Mouse (Mus musculus): Measurements from ENCODE around the gene L2hgdh. TPM values are rescaled to one million over a fixed set of nuclear protein-coding genes. Genes with fewer than 3 reads are reported as not detected.
"Not testable (repeated sequence)": the region's sequence is repeated elsewhere in the genome, so short reads cannot be mapped to it uniquely, and the experiment has no call there.

Gene L2hgdh
- total RNA-seq, 2 experiments from 2014 or later = 30.0 to 30.2 TPM

DNA sequence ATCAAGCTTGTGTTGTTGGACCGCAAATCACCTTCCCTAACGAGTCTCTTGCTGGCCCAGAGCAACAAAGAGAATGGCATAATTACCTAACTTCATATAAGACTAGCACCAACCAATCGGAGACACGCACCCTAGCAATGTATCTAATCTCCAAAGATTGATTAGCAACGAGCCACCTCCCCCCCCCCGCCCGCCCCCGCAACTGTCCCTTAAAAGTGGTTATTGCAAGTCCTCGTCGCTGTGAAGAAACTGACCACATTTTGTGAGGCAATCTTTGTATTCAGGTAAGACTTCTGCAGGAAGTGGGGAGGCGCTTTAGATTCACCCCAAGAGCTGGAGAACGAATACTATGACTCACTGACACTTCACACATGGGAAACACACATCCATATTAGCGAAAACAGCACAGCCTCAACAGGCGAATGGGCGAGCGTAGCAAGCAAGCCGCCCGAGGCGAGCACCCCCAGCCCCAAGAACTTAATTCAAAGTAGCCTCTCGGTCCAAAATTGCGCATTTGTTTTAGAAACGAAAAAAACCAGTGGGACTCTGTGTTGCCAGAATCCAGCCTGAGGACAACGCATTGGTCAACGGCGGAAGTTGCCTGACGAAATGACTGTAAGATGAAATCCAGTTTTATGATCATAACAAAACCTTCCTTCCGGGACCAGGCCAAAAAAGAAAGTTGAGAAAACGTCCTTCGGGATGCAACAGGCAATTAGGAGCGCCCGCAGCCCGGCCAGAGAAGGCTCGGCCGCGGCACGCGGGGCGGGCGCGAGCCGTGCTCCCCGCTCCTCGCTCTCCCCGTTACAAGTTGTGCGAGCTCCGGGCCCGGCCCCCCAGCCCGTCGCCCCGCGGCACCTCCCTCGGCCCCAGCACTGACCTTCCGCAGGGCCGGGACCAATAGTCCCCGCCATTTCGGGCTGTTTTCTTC lies 43.8 kb downstream of the L2hgdh start:
- DNase-seq = peak; percentile 57 to 62
- intact Hi-C loops (cut with DNase I) = loop anchor here (2.0 to 5.0 kb wide), 2 partner anchors 30 to 309 kb away; partner anchors contain the start of genes Arf6 and Gm9887

DNA sequence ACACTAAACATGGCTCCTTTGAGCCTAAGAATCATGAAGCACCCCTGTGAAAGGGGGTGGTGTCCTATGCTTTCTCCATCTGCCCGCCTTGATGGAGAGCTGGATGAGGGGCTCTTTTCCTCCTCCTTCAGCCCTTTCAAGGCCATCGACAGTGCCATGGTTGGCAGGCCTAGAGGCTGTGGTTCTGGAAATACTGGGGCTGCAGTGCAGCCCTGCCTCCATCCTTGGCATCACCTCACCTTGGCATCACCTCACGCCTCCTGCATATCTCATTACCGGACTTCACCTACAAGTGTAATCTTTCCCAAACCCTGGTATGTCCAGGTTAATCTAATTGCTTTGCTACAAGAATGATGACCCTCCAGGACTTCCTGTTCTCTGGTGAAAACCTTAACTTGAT lies 48.5 kb downstream of the L2hgdh start:
- intact Hi-C loops (cut with DNase I) = no loop called here

DNA sequence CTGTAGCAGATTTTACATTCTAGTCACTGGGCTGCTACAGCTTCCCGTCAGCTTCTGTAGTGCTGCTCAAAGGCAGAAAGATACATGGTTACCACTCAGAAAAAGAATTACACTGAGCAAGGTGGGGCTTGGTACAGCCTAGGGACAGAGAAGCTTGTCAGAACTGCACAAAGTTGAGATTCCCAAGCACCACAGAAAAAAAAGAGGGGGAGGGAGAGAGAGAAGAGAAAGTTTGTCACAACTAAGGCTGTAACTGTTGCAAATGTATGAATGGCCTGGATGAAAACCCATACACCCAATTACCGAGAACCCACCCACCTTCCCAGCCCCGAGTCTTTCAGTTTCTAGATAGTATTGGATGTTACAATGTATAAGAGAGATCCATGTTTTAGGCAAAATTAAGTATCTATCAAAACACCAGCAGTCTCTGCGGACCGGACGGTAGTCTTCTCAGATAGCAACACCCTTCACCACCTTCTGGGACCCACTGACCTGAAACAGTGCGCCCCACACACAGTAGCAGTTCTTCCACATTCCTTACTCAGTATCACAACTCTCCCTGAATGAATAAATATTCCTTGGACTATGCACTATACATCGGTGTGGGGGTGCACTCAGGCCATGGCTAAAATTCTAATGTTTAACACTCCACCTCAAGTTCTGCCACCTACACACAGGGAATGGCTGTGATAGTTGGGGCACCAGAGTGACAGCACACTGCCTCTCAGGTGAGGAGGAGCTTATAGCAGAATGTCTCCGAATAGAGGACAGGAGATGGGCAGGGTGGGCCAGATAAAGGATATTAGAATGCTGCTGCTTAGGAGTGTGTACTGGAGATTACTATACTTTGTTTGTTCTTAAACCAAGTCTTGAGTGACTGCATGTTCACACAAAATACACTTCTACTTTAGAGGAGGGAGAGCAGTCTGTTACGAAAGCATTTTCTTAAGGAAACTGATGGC lies 49.8 kb downstream of the L2hgdh start:
- no peak for DNase-seq
- intact Hi-C loops (cut with DNase I) = no loop called here

More for the DNA sequence above, 48.5 kb downstream of the L2hgdh start:
- DNase-seq = no peak

DNA sequence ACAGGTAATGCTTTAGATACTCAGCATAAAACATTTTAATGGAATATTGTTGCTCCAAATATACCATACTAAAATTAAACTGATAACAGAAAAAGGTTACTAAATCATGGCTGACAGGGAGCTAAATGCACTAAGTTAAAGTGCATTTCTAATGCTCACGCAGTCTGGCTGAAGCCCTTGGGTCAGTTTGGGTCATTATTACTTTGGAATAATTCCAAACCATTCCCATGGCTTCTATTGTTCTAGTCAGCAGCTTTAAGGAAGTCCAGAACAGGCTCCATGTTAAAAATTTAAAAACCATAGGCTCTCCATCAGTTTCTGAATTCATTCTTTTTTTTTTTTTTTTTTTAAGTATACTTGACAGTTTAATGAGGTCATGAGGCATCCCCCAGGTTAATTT lies 50.5 kb downstream of the L2hgdh start:
- intact Hi-C loops (cut with DNase I) = no loop called here

DNA sequence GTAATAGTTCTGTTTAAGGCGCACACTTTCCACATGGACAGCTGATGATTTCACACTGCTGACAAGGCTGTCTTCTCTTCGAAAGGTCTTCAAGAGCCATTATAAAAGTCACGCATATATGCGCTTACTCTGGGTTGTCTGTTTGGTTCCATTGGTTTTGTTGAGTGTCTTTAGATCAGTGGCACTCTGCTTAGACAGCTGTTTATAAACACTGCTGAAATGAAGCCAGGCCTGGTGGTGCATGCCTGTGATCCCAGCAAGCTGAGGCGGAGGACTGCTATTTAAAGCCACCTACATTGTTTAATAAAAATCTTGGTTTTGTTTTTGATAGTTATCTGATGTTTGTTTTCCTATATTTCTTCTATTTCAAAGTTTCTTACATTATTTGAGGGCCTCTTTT lies 58.0 kb downstream of the L2hgdh start:
- intact Hi-C loops (cut with DNase I) = no loop called here
- no peak for DNase-seq

More for the DNA sequence above, 50.5 kb downstream of the L2hgdh start:
- DNase-seq = no peak

DNA sequence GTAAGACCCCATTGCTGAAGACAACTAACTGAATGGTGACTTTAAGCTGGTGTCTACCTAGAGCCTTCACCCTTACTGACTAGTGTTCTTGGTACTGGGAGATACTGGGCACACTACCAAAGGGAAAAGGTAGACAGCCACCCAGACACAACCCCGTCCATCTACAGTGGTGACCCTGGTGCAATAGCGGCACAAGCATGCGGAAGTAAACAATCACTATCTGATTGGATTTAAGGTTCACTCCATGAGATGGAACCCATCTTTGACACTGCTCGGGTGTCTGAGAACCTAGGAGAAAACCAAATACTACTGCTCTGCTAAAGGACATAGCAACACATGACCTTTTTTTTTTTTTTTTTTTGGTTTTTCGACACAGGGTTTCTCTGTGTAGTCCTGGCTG lies 63.0 kb downstream of the L2hgdh start:
- DNase-seq = no peak
- intact Hi-C loops (cut with DNase I) = no loop called here

DNA sequence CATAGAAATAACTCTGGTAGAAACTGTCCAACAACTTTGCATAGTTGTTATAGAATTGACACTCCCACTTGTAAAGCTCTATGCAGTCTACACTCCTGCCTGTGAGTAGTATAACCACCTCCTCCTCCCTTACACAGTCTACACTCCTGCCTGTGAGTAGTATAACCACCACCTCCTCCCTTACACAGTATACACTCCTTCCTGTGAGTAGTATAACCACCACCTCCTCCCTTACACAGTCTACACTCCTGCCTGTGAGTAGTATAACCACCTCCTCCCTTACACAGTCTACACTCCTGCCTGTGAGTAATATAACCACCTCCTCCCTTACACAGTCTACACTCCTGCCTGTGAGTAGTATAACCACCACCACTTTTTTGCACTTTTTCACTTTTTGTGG lies 70.7 kb downstream of the L2hgdh start:
- DNase-seq; intact Hi-C loops (cut with DNase I): not testable (repeated sequence)

DNA sequence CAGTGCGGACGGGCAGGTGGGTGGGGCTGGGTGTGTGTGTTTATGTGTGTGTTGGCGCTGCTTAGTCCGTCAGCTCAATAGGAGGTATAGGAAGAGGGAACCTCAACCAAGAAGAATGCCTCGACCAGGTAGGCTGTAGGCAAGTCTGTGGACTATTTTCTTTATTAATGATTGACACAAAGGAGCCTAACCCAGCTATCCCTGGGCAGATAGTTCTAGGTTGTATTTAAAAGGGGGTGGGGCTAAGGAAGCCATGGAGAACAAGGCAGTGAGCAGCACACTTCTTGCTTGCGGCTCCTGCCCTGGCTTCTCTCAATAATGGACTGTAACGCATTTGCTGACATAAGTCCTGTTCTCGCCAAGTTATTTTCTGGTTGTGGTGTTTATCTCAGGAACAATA lies 75.2 kb downstream of the L2hgdh start:
- intact Hi-C loops (cut with DNase I) = no loop called here
- DNase-seq = no peak

DNA sequence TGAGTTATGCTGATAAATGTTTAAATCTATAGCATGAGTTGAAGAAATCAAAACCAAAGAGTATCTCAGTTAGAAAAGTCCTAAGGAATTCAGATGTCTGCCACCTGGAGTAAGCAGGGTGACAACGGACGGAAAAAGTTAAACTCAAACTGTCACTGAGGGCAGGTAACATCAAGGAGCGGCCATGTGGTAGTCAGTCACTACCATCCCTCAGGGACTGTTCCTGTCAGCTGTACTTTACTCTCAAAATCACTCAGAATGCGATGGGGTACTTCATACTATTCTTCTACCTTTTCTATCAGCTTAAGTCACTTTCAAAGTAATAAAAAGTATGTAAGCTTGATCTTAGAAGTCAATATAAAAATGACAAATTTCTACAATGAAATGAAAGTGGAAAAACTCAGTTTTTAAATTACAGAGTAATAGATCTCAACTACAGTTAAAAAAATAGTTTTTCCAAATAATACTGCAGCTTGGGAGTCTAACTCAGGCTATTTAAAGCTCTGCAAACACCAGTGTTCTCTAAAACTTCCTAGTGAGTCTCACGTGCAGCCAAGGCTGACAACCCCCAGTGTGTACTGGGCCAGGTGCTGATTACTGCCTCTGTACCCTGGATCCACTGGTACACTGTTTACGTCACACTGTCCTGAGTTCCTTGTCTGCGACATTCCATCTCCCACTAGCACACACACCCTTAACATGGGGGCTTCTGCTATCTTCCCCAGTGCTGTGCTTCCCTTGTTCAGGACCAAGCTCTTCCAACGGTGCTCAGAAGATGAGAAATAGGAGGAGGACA lies 78.7 kb downstream of the L2hgdh start:
- DNase-seq = peak in 1 of 2 experiments; percentile 7
- intact Hi-C loops (cut with DNase I) = no loop called here

DNA sequence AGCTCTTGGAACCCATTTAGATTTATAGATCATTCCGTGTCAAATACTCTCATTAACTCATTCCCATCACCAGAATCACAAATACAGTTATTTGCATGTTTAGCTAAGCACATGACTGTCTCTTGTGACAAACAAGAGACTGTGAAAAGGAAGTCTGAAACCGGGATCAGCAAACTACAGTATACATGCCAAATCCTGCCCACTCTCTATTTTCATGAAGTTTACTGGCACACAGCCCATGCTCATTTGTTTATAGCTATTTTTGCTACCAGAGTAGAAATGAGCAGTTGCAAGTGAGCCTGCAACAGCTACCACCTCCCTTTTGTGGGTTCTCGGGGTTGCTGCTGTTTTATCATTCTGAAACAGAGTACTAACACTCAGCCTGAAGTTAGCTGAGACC lies 79.8 kb downstream of the L2hgdh start:
- intact Hi-C loops (cut with DNase I) = no loop called here
- peak; percentile 15 to 46 for DNase-seq

DNA sequence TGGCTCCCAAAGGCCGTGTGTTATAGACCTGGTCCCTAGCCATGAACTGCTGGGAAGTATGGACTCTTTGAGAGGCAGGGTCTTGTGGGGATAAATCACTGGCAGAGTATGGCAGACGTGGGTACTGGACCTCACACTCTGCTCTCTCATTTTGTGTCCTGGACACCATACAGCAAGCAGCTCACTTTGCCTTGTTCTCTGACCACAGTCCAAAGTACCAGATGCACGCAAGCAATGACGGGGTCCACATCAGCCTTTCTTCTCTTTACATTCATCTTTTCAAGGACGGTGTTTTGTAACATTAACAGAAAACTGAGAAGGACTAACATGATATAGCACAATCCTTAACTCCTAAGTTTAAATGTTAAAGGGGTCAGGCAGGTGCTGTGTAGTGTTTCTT lies 81.8 kb downstream of the L2hgdh start:
- intact Hi-C loops (cut with DNase I) = no loop called here
- DNase-seq = no peak

Small RNAs within 50 kb of the gene (microRNA-seq; reads per million reads assigned to microRNA genes)
- gene Mir681 = 0 reads per million in 2 experiments

Other genes starting within 250 kb of the L2hgdh start
- 1 to 10 TPM; 3.3 to 3.6 TPM for gene Vcpkmt, start 141.8 kb downstream of the L2hgdh start, total RNA-seq (2021)
- 10 to 100 TPM; 30.4 to 35.3 TPM for gene Sos2, start 43.0 kb downstream of the L2hgdh start, total RNA-seq (2021)
- gene Atp5s, start 77 bp upstream of the L2hgdh start, total RNA-seq (2021) = 10 to 100 TPM; 19.4 to 21.3 TPM
- 1 to 10 TPM; 5.3 to 5.9 TPM for gene Cdkl1, start 66.4 kb upstream of the L2hgdh start, total RNA-seq (2021)
- gene Atl1, start 167.7 kb upstream of the L2hgdh start, total RNA-seq (2021) = 1 to 10 TPM; 4.0 to 6.1 TPM
- gene Map4k5, start 168.3 kb upstream of the L2hgdh start, total RNA-seq (2021) = 10 to 100 TPM; 28.7 to 30.1 TPM

All from heart, postnatal 14 days (tissue).